Mouse (Mus musculus) testis, adult 2 months (tissue): ENCODE results near the gene Ksr2. TPM values are rescaled to one million over a fixed set of nuclear protein-coding genes. Genes with fewer than 3 reads are reported as not detected.
"Not testable (repeated sequence)": the region's sequence is repeated elsewhere in the genome, so short reads cannot be mapped to it uniquely, and the experiment has no call there.

Experiments used
- H3K27ac ChIP-seq: fragments of 200-500 bp; 2 replicates; pipeline ENCODE4 v1.5.1; 2012; ENCODE audit warnings: low read depth, low read length; ENCODE audit not compliant: control insufficient read depth, insufficient read depth
- H3K27me3 ChIP-seq: fragments of 200-500 bp; 2 replicates; pipeline ENCODE4 v1.6.1; 2012; ENCODE audit warnings: mild to moderate bottlenecking, low read length, moderate library complexity; ENCODE audit not compliant: control insufficient read depth, insufficient read depth
- H3K36me3 ChIP-seq: fragments of 200-500 bp; 2 replicates; pipeline ENCODE4 v1.6.1; 2012; ENCODE audit warnings: mild to moderate bottlenecking, low read length; ENCODE audit not compliant: control insufficient read depth, insufficient read depth
- H3K4me1 ChIP-seq: fragments of 200-500 bp; 2 replicates; pipeline ENCODE4 v1.6.1; 2012; ENCODE audit warnings: low read length; ENCODE audit not compliant: control insufficient read depth, insufficient read depth
- H3K4me3 ChIP-seq: fragments of 200-500 bp; 2 replicates; pipeline ENCODE4 v1.5.1; 2012; ENCODE audit warnings: low read depth, mild to moderate bottlenecking, low read length, moderate library complexity, mixed read lengths; ENCODE audit not compliant: control insufficient read depth
- CTCF ChIP-seq: fragments of 200-500 bp; IDR thresholded peaks from 2 replicates; pipeline ENCODE4 v1.5.1; 2012; ENCODE audit warnings: low read depth, mild to moderate bottlenecking, inconsistent platforms, low read length, moderate library complexity; ENCODE audit not compliant: control insufficient read depth, insufficient read depth, insufficient replicate concordance
- POLR2A ChIP-seq: fragments of 200-500 bp; IDR thresholded peaks from 2 replicates; pipeline ENCODE4 v1.6.1; 2012; ENCODE audit warnings: low read depth, mild to moderate bottlenecking, inconsistent platforms, low read length, moderate library complexity; ENCODE audit not compliant: control insufficient read depth
- polyA plus RNA-seq: library from polyadenylated mRNA; depleted of rRNA; stranded (reverse); fragments of >200 nt; gene quantifications from 2 replicates; pipeline ENCODE4 v1.2.3, GENCODE M21; 2012

The Ksr2 gene
- polyA plus RNA-seq, 1 experiment, result 2.0 TPM

GRCm38 (mm10) chr5:117395834-117396233 is 18.0 kb upstream of the Ksr2 start:
- no peak for TF ChIP-seq CTCF
- no peak for TF ChIP-seq POLR2A
- H3K27ac ChIP-seq, result no peak overlapping the region

GRCm38 (mm10) chr5:117396596-117397014 is 17.2 kb upstream of the Ksr2 start:
- TF ChIP-seq POLR2A (no peak), CTCF (no peak)
- no peak overlapping the region for H3K4me3 ChIP-seq
- no peaks in the 10 kb centered on the region for H3K36me3 ChIP-seq
- H3K4me1 ChIP-seq, result no peaks in the 10 kb centered on the region
- no peak overlapping the region for H3K27ac ChIP-seq
- no peaks in the 10 kb centered on the region for H3K27me3 ChIP-seq

More at GRCm38 (mm10) chr5:117395834-117396233, 18.0 kb upstream of the Ksr2 start:
- no peaks in the 10 kb centered on the region for H3K4me1 ChIP-seq
- H3K36me3 ChIP-seq, result no peaks in the 10 kb centered on the region
- H3K27me3 ChIP-seq, result no peaks in the 10 kb centered on the region
- H3K4me3 ChIP-seq, result no peak overlapping the region

- H3K4me3 ChIP-seq, result no peak overlapping the region
- H3K4me1 ChIP-seq, result no peaks in the 10 kb centered on the region
- H3K27ac ChIP-seq, result no peak overlapping the region
- H3K36me3 ChIP-seq, result no peaks in the 10 kb centered on the region
- TF ChIP-seq POLR2A (no peak), CTCF (no peak)
- H3K27me3 ChIP-seq, result no peaks in the 10 kb centered on the region
Observed at GRCm38 (mm10) chr5:117397371-117397770, 16.4 kb upstream of the Ksr2 start.

GRCm38 (mm10) chr5:117398007-117398550 is 15.7 kb upstream of the Ksr2 start:
- no peak overlapping the region for H3K27ac ChIP-seq
- no peaks in the 10 kb centered on the region for H3K27me3 ChIP-seq
- H3K4me3 ChIP-seq, result no peak overlapping the region
- TF ChIP-seq CTCF, result no peak
- no peak for TF ChIP-seq POLR2A
- no peaks in the 10 kb centered on the region for H3K4me1 ChIP-seq
- no peaks in the 10 kb centered on the region for H3K36me3 ChIP-seq

- no peaks in the 10 kb centered on the region for H3K4me1 ChIP-seq
- no peaks in the 10 kb centered on the region for H3K36me3 ChIP-seq
- no peak overlapping the region for H3K4me3 ChIP-seq
- TF ChIP-seq CTCF (no peak), POLR2A (no peak)
- H3K27ac ChIP-seq, result no peak overlapping the region
- H3K27me3 ChIP-seq, result no peaks in the 10 kb centered on the region
Observed at GRCm38 (mm10) chr5:117399281-117399680, 14.5 kb upstream of the Ksr2 start.

- H3K27ac ChIP-seq, result no peak overlapping the region
- TF ChIP-seq CTCF (no peak), POLR2A (no peak)
Observed at GRCm38 (mm10) chr5:117403609-117404008, 10.2 kb upstream of the Ksr2 start.

GRCm38 (mm10) chr5:117404671-117405070 is 9.1 kb upstream of the Ksr2 start:
- H3K4me1 ChIP-seq, H3K36me3 ChIP-seq, H3K4me3 ChIP-seq, H3K27me3 ChIP-seq, H3K27ac ChIP-seq: not testable (repeated sequence)

More at GRCm38 (mm10) chr5:117403609-117404008, 10.2 kb upstream of the Ksr2 start:
- Histone ChIP-seq H3K27me3 (no peaks in the 10 kb centered on the region), H3K4me3 (no peak overlapping the region), H3K36me3 (no peaks in the 10 kb centered on the region), H3K4me1 (no peaks in the 10 kb centered on the region)

GRCm38 (mm10) chr5:117408216-117408615 is 5.6 kb upstream of the Ksr2 start:
- Histone ChIP-seq H3K27ac (no peak overlapping the region), H3K36me3 (no peaks in the 10 kb centered on the region), H3K27me3 (no peaks in the 10 kb centered on the region), H3K4me1 (peaks cover 1% of the 10 kb centered on the region; the same call in 1 of the 2 replicates), H3K4me3 (no peak overlapping the region)
- no peak for TF ChIP-seq POLR2A
- 0 out of 2 replicates have a peak, but pooled peaks have one; percentile 20 for TF ChIP-seq CTCF
